Mouse (Mus musculus) heart, embryonic 14.5 days (tissue): ENCODE measurements at regions not wholly inside any gene's neighbourhood (a gene's known extent, or its start where the extent isn't known, plus 50 kb on each side); places are given as distances from the start of the nearest gene placed in this dataset.

Source experiments
- ATAC-seq: fragments of 200-750 bp; cut with Nextera tagmentation; 2 replicates; pipeline ENCODE4 v1.8.0; 2017; ENCODE audit warnings: low read depth, moderate TSS enrichment; ENCODE audit not compliant: insufficient number of reproducible peaks, insufficient read depth, low FRiP score
- H3K27ac ChIP-seq, 2 experiments: fragments of 200-500 bp in 1 of 2; fragments of 300-500 bp in 1 of 2; sonication (generic) in 1 of 2; replicated peaks in 1 of 2; 2 replicates each; pipeline ENCODE4 v1.5.1; 2012 to 2014; ENCODE audit warnings: low read depth in 2 of 2, low read length in 2 of 2, control low read depth in 1 of 2, mild to moderate bottlenecking in 1 of 2, mixed read lengths in 1 of 2; ENCODE audit not compliant: control insufficient read depth in 1 of 2, insufficient read depth in 1 of 2
- H3K27me3 ChIP-seq: fragments of 300-500 bp; sonication (generic); 2 replicates; pipeline ENCODE4 v1.6.1; 2014; ENCODE audit warnings: mild to moderate bottlenecking, low read length, control low read depth; ENCODE audit not compliant: control insufficient read depth, insufficient read depth
- H3K36me3 ChIP-seq: fragments of 300-500 bp; sonication (generic); 2 replicates; pipeline ENCODE4 v1.6.1; 2014; ENCODE audit warnings: mild to moderate bottlenecking, control low read depth, low read length, mixed read lengths; ENCODE audit not compliant: control insufficient read depth, insufficient read depth
- H3K4me1 ChIP-seq, 2 experiments: fragments of 200-500 bp in 1 of 2; fragments of 300-500 bp in 1 of 2; sonication (generic) in 1 of 2; 2 replicates each; pipeline ENCODE4 v1.6.1; 2012 to 2014; ENCODE audit warnings: low read length in 2 of 2, control low read depth in 1 of 2, mixed read lengths in 1 of 2; ENCODE audit not compliant: control insufficient read depth in 2 of 2, insufficient read depth in 2 of 2
- H3K4me2 ChIP-seq: fragments of 300-500 bp; sonication (generic); 2 replicates; pipeline ENCODE4 v1.6.1; 2014; ENCODE audit warnings: mild to moderate bottlenecking, low read length
- H3K4me3 ChIP-seq, 2 experiments: fragments of 200-500 bp in 1 of 2; fragments of 300-500 bp in 1 of 2; sonication (generic) in 1 of 2; 2 replicates each; pipeline ENCODE4 v1.5.1; 2012 to 2014; ENCODE audit warnings: low read length in 2 of 2, mild to moderate bottlenecking in 2 of 2, control low read depth in 1 of 2, low read depth in 1 of 2, moderate library complexity in 1 of 2; ENCODE audit not compliant: control insufficient read depth in 1 of 2, insufficient read depth in 1 of 2
- H3K9ac ChIP-seq: fragments of 300-500 bp; sonication (generic); 2 replicates; pipeline ENCODE4 v1.6.1; 2014; ENCODE audit warnings: mild to moderate bottlenecking, low read length
- H3K9me3 ChIP-seq: fragments of 300-500 bp; sonication (generic); 2 replicates; pipeline ENCODE4 v1.6.1; 2016; ENCODE audit warnings: low read length, control low read depth; ENCODE audit not compliant: control insufficient read depth
- WGBS: fragments of 180-500 bp; shearing (Covaris S2); extraction: QIAGEN DNeasy Blood & Tissue Kit; methylation state at CpG from one replicate; pipeline ENCODE4 v1.1.7; 2014; 5-methylcytosine and 5-hydroxymethylcytosine counted together

- H3K4me1 ChIP-seq = no peaks in the 10 kb centered on the region; a peak in 1 of 4 replicates
- no peak for ATAC-seq
- H3K4me3 ChIP-seq = no peak overlapping the region
- no peak overlapping the region for H3K9ac ChIP-seq
- no peak overlapping the region for H3K27ac ChIP-seq
- WGBS = 81% methylated on average over 11 of the region's 11 CpGs
- no peaks in the 10 kb centered on the region for H3K9me3 ChIP-seq
- no peaks in the 10 kb centered on the region for H3K27me3 ChIP-seq
- H3K36me3 ChIP-seq = no peaks in the 10 kb centered on the region
- no peak overlapping the region for H3K4me2 ChIP-seq
These were observed 72.0 kb upstream of the Tmem150c start for GRCm38 (mm10) chr5:100231574-100231973.

- no peak overlapping the region for H3K4me2 ChIP-seq
- H3K4me3 ChIP-seq = no peak overlapping the region
- H3K9ac ChIP-seq = no peak overlapping the region
- ATAC-seq = no peak
- H3K4me1 ChIP-seq = peaks cover 0 to 3% of the 10 kb centered on the region in 2 experiments; a peak in 1 of 4 replicates
- H3K9me3 ChIP-seq = no peaks in the 10 kb centered on the region
- no peaks in the 10 kb centered on the region; the same call in 1 of the 2 replicates for H3K27me3 ChIP-seq
- 77% methylated on average over 4 of the region's 4 CpGs for WGBS
- no peaks in the 10 kb centered on the region for H3K36me3 ChIP-seq
- H3K27ac ChIP-seq = no peak overlapping the region
These were observed 70.4 kb upstream of the Tmem150c start for GRCm38 (mm10) chr5:100230038-100230437.

GRCm38 (mm10) chr5:100227888-100228287, 68.3 kb upstream of the Tmem150c start:
- Histone ChIP-seq H3K9ac (no peak overlapping the region), H3K4me2 (no peak overlapping the region), H3K27ac (no peak overlapping the region), H3K27me3 (no peaks in the 10 kb centered on the region; the same call in 1 of the 2 replicates), H3K36me3 (no peaks in the 10 kb centered on the region), H3K4me3 (no peak overlapping the region), H3K9me3 (no peaks in the 10 kb centered on the region), H3K4me1 (peaks cover 0 to 3% of the 10 kb centered on the region in 2 experiments; a peak in 1 of 4 replicates)
- ATAC-seq = no peak
- 55% methylated on average over 5 of the region's 5 CpGs for WGBS

- no peaks in the 10 kb centered on the region; the same call in 1 of the 2 replicates for H3K27me3 ChIP-seq
- peaks cover 0 to 3% of the 10 kb centered on the region in 2 experiments; a peak in 1 of 4 replicates for H3K4me1 ChIP-seq
- H3K27ac ChIP-seq = no peak overlapping the region
- H3K9ac ChIP-seq = no peak overlapping the region
- WGBS = 84% methylated on average over 17 of the region's 17 CpGs
- no peaks in the 10 kb centered on the region for H3K36me3 ChIP-seq
- no peak overlapping the region for H3K4me3 ChIP-seq
- no peak for ATAC-seq
- H3K9me3 ChIP-seq = no peaks in the 10 kb centered on the region
- H3K4me2 ChIP-seq = no peak overlapping the region
These were observed 67.1 kb upstream of the Tmem150c start for GRCm38 (mm10) chr5:100226571-100227235.

- H3K27ac ChIP-seq = no peak overlapping the region
- no peaks in the 10 kb centered on the region for H3K9me3 ChIP-seq
- no peak for ATAC-seq
- no peak overlapping the region for H3K9ac ChIP-seq
- no peaks in the 10 kb centered on the region; the same call in 1 of the 2 replicates for H3K27me3 ChIP-seq
- no peaks in the 10 kb centered on the region for H3K36me3 ChIP-seq
- H3K4me2 ChIP-seq = no peak overlapping the region
- no peak overlapping the region for H3K4me3 ChIP-seq
- peaks cover 0 to 3% of the 10 kb centered on the region in 2 experiments; a peak in 2 of 4 replicates for H3K4me1 ChIP-seq
- 59% methylated on average over 7 of the region's 7 CpGs for WGBS
These were observed 65.9 kb upstream of the Tmem150c start for GRCm38 (mm10) chr5:100225491-100225890.

GRCm38 (mm10) chr5:100224773-100225363, 65.3 kb upstream of the Tmem150c start:
- no peak overlapping the region for H3K4me3 ChIP-seq
- no peaks in the 10 kb centered on the region for H3K9me3 ChIP-seq
- H3K36me3 ChIP-seq = no peaks in the 10 kb centered on the region
- WGBS = 71% methylated on average over 10 of the region's 10 CpGs
- peaks cover 0 to 3% of the 10 kb centered on the region in 2 experiments; a peak in 2 of 4 replicates for H3K4me1 ChIP-seq
- H3K27me3 ChIP-seq = no peaks in the 10 kb centered on the region; the same call in 1 of the 2 replicates
- ATAC-seq = no peak
- H3K27ac ChIP-seq = no peak overlapping the region
- no peak overlapping the region for H3K9ac ChIP-seq
- H3K4me2 ChIP-seq = no peak overlapping the region

- no peak for ATAC-seq
- Histone ChIP-seq H3K4me2 (no peak overlapping the region), H3K4me1 (peaks cover 0 to 3% of the 10 kb centered on the region in 2 experiments; a peak in 2 of 4 replicates), H3K36me3 (no peaks in the 10 kb centered on the region), H3K9me3 (no peaks in the 10 kb centered on the region), H3K27me3 (no peaks in the 10 kb centered on the region; the same call in 1 of the 2 replicates), H3K4me3 (no peak overlapping the region), H3K27ac (no peak overlapping the region), H3K9ac (no peak overlapping the region)
- WGBS = 59% methylated on average over 10 of the region's 10 CpGs
These were observed 61.5 kb upstream of the Tmem150c start for GRCm38 (mm10) chr5:100221005-100221583.
